Mouse (Mus musculus): ENCODE measurements around the gene Klhdc9.

- TF ChIP-seq CTCF (IDR thresholded peaks at IDR 0.05; ENCODE audit: borderline replicate concordance, insufficient read depth, low read length) (no peak), POLR2A (IDR thresholded peaks at IDR 0.05; ENCODE audit: low read depth, low read length) (no peak)
Measured at GRCm38 (mm10) chr1:171402991-171403390, 42.4 kb upstream of the Klhdc9 start.

All from embryonic fibroblast, embryonic 13.5 days (primary cell).